Mouse (Mus musculus) intestine, embryonic 14.5 days (tissue): ENCODE measurements around the gene Mast4. TPM values are rescaled to one million over a fixed set of nuclear protein-coding genes. Genes with fewer than 3 reads are reported as not detected.

Experiments
- ATAC-seq: fragments of 200-750 bp; cut with Nextera tagmentation; replicated peaks from 2 replicates; pipeline ENCODE4 v1.8.0; 2017; ENCODE audit warnings: low read depth, moderate number of reproducible peaks, moderate TSS enrichment, moderate library complexity; ENCODE audit not compliant: low FRiP score, low TSS enrichment
- DNase-seq: peaks from one replicate; pipeline ENCODE4 v3.0.0-alpha.2; 2018; ENCODE audit warnings: low spot score
- H3K27ac ChIP-seq: fragments of 300-500 bp; sonication (generic); 2 replicates; pipeline ENCODE4 v1.5.1; 2014; ENCODE audit warnings: low read depth, mild to moderate bottlenecking, control low read depth
- H3K27me3 ChIP-seq: fragments of 300-500 bp; sonication (generic); replicated peaks from 2 replicates; pipeline ENCODE4 v1.6.1; 2014; ENCODE audit warnings: low read length, control low read depth; ENCODE audit not compliant: control insufficient read depth, insufficient read depth
- H3K36me3 ChIP-seq: fragments of 300-500 bp; sonication (generic); 2 replicates; pipeline ENCODE4 v1.6.1; 2014; ENCODE audit warnings: low read length, control low read depth; ENCODE audit not compliant: control insufficient read depth, insufficient read depth
- H3K4me1 ChIP-seq: fragments of 300-500 bp; sonication (generic); replicated peaks from 2 replicates; pipeline ENCODE4 v1.6.1; 2014; ENCODE audit warnings: low read length, control low read depth, mixed read lengths; ENCODE audit not compliant: control insufficient read depth, insufficient read depth
- H3K4me2 ChIP-seq: fragments of 300-500 bp; sonication (generic); 2 replicates; pipeline ENCODE4 v1.6.1; 2014; ENCODE audit warnings: low read length
- H3K4me3 ChIP-seq: fragments of 300-500 bp; sonication (generic); 2 replicates; pipeline ENCODE4 v1.5.1; 2014; ENCODE audit warnings: low read depth, low read length, control low read depth, mixed read lengths
- H3K9ac ChIP-seq: fragments of 300-500 bp; sonication (generic); 2 replicates; pipeline ENCODE4 v1.6.1; 2014; ENCODE audit warnings: mild to moderate bottlenecking, low read length
- H3K9me3 ChIP-seq: fragments of 300-500 bp; sonication (generic); 2 replicates; pipeline ENCODE4 v1.6.1; 2016; ENCODE audit warnings: low read length, control low read depth; ENCODE audit not compliant: control insufficient read depth
- WGBS: fragments of 180-500 bp; shearing (Covaris S2); extraction: QIAGEN DNeasy Blood & Tissue Kit; methylation state at CpG from one replicate; pipeline ENCODE4 v1.1.7; 2014; 5-methylcytosine and 5-hydroxymethylcytosine counted together
- polyA plus RNA-seq: library from polyadenylated mRNA; unstranded; fragments of >200 nt; fragmentation: Nextera tagmentation; extraction: Ambion mirVana; gene quantifications from 2 replicates; pipeline ENCODE4 v1.2.1, GENCODE M21; 2014

Gene Mast4
- polyA plus RNA-seq, 1 experiment from 2014 or later: 31.9 TPM

GRCm38 (mm10) chr13:103328299-103328698 is 6.0 kb downstream of the Mast4 start:
- H3K9ac ChIP-seq: no peak overlapping the region
- 63% methylated on average over 16 of the region's 16 CpGs for WGBS
- H3K9me3 ChIP-seq: no peaks in the 10 kb centered on the region
- H3K4me1 ChIP-seq: peaks cover 5% of the 10 kb centered on the region; the same call in 1 of the 2 replicates
- H3K27me3 ChIP-seq: peaks cover 12% of the 10 kb centered on the region
- no peaks in the 10 kb centered on the region for H3K36me3 ChIP-seq
- H3K27ac ChIP-seq: no peak overlapping the region
- no peak overlapping the region for H3K4me3 ChIP-seq
- DNase-seq: no peak
- no peak overlapping the region for H3K4me2 ChIP-seq
- no peak for ATAC-seq

GRCm38 (mm10) chr13:103327843-103328242 is 6.5 kb downstream of the Mast4 start:
- Histone ChIP-seq H3K4me3 (no peak overlapping the region), H3K9ac (no peak overlapping the region), H3K27ac (no peak overlapping the region), H3K27me3 (peaks cover 7% of the 10 kb centered on the region; the same call in 1 of the 2 replicates), H3K4me1 (peaks cover 2% of the 10 kb centered on the region; the same call in 1 of the 2 replicates), H3K36me3 (no peaks in the 10 kb centered on the region), H3K9me3 (no peaks in the 10 kb centered on the region), H3K4me2 (no peak overlapping the region)
- WGBS: 64% methylated on average over 9 of the region's 9 CpGs
- ATAC-seq (no peak), DNase-seq (no peak)

GRCm38 (mm10) chr13:103326186-103326585 is 8.1 kb downstream of the Mast4 start:
- H3K9me3 ChIP-seq: peaks cover 3% of the 10 kb centered on the region; the same call in 1 of the 2 replicates
- no peak for DNase-seq
- no peak overlapping the region for H3K27ac ChIP-seq
- ATAC-seq: no peak
- no peak overlapping the region for H3K4me3 ChIP-seq
- H3K4me2 ChIP-seq: no peak overlapping the region
- H3K9ac ChIP-seq: no peak overlapping the region
- no peaks in the 10 kb centered on the region for H3K4me1 ChIP-seq
- H3K36me3 ChIP-seq: no peaks in the 10 kb centered on the region
- no peaks in the 10 kb centered on the region for H3K27me3 ChIP-seq
- WGBS: 73% methylated on average over 13 of the region's 13 CpGs

GRCm38 (mm10) chr13:103319881-103320280 is 14.4 kb downstream of the Mast4 start:
- Histone ChIP-seq H3K36me3 (no peaks in the 10 kb centered on the region), H3K4me1 (no peaks in the 10 kb centered on the region), H3K27ac (no peak overlapping the region), H3K4me2 (no peak overlapping the region), H3K27me3 (no peaks in the 10 kb centered on the region), H3K9me3 (peaks cover 3% of the 10 kb centered on the region; the same call in 1 of the 2 replicates), H3K9ac (no peak overlapping the region), H3K4me3 (no peak overlapping the region)
- DNase-seq (no peak), ATAC-seq (no peak)
- 89% methylated on average over 9 of the region's 9 CpGs for WGBS

GRCm38 (mm10) chr13:103319317-103319716 is 15.0 kb downstream of the Mast4 start:
- DNase-seq (no peak), ATAC-seq (no peak)
- Histone ChIP-seq H3K4me2 (no peak overlapping the region), H3K9me3 (peaks cover 3% of the 10 kb centered on the region; the same call in 1 of the 2 replicates), H3K36me3 (no peaks in the 10 kb centered on the region), H3K27me3 (no peaks in the 10 kb centered on the region), H3K4me3 (no peak overlapping the region), H3K9ac (no peak overlapping the region), H3K27ac (no peak overlapping the region), H3K4me1 (no peaks in the 10 kb centered on the region)
- WGBS: 4% methylated on average over 2 of the region's 3 CpGs

GRCm38 (mm10) chr13:103316777-103317367 is 17.4 kb downstream of the Mast4 start:
- no peaks in the 10 kb centered on the region for H3K36me3 ChIP-seq
- no peak overlapping the region for H3K9ac ChIP-seq
- H3K27ac ChIP-seq: no peak overlapping the region
- DNase-seq: no peak
- H3K4me1 ChIP-seq: no peaks in the 10 kb centered on the region
- no peak overlapping the region for H3K4me3 ChIP-seq
- H3K27me3 ChIP-seq: no peaks in the 10 kb centered on the region
- no peaks in the 10 kb centered on the region for H3K9me3 ChIP-seq
- no peak for ATAC-seq
- no peak overlapping the region for H3K4me2 ChIP-seq
- 72% methylated on average over 3 of the region's 3 CpGs for WGBS

- no peak for ATAC-seq
These were observed 19.1 kb downstream of the Mast4 start for GRCm38 (mm10) chr13:103315113-103315708.

GRCm38 (mm10) chr13:103308296-103308695 is 26.0 kb downstream of the Mast4 start:
- Histone ChIP-seq H3K27ac (no peak overlapping the region), H3K9me3 (no peaks in the 10 kb centered on the region), H3K9ac (no peak overlapping the region), H3K4me2 (no peak overlapping the region), H3K27me3 (no peaks in the 10 kb centered on the region), H3K4me1 (no peaks in the 10 kb centered on the region), H3K4me3 (no peak overlapping the region), H3K36me3 (no peaks in the 10 kb centered on the region)
- ATAC-seq (no peak), DNase-seq (no peak)
- 88% methylated on average over 4 of the region's 4 CpGs for WGBS

More at GRCm38 (mm10) chr13:103315113-103315708, 19.1 kb downstream of the Mast4 start:
- Histone ChIP-seq H3K4me3 (no peak overlapping the region), H3K4me2 (no peak overlapping the region), H3K27ac (no peak overlapping the region), H3K36me3 (no peaks in the 10 kb centered on the region), H3K9ac (no peak overlapping the region), H3K27me3 (no peaks in the 10 kb centered on the region), H3K4me1 (no peaks in the 10 kb centered on the region), H3K9me3 (no peaks in the 10 kb centered on the region)
- DNase-seq: no peak
- WGBS: 59% methylated on average over 10 of the region's 10 CpGs

GRCm38 (mm10) chr13:103303826-103304225 is 30.5 kb downstream of the Mast4 start:
- WGBS: 73% methylated on average over 9 of the region's 9 CpGs
- Histone ChIP-seq H3K4me2 (no peak overlapping the region), H3K4me3 (no peak overlapping the region), H3K36me3 (no peaks in the 10 kb centered on the region), H3K9ac (no peak overlapping the region), H3K27me3 (no peaks in the 10 kb centered on the region), H3K9me3 (no peaks in the 10 kb centered on the region), H3K4me1 (no peaks in the 10 kb centered on the region), H3K27ac (no peak overlapping the region)
- no peak for DNase-seq
- ATAC-seq: no peak
